Mouse (Mus musculus) lung, postnatal 0 days (tissue): Measurements from ENCODE around the gene Pld5. TPM values are rescaled to one million over a fixed set of nuclear protein-coding genes. Genes with fewer than 3 reads are reported as not detected.
"Not testable (repeated sequence)": the region's sequence is repeated elsewhere in the genome, so short reads cannot be mapped to it uniquely, and the experiment has no call there.

Experiments used
- ATAC-seq: fragments of 200-750 bp; cut with Nextera tagmentation; 2 replicates; pipeline ENCODE4 v1.8.0; 2017; ENCODE audit warnings: moderate library complexity
- DNase-seq: peaks from one replicate; pipeline ENCODE4 v3.0.0-alpha.2; 2016; ENCODE audit warnings: low spot score
- H3K27ac ChIP-seq: fragments of 300-500 bp; sonication (generic); 2 replicates; pipeline ENCODE4 v1.5.1; 2014; ENCODE audit warnings: antibody characterized with exemption, mild to moderate bottlenecking, low read length, mixed read lengths
- H3K27me3 ChIP-seq: fragments of 300-500 bp; sonication (generic); replicated peaks from 2 replicates; pipeline ENCODE4 v1.6.1; 2014; ENCODE audit warnings: low read length, mixed read lengths; ENCODE audit not compliant: insufficient read depth
- H3K36me3 ChIP-seq: fragments of 300-500 bp; sonication (generic); 2 replicates; pipeline ENCODE4 v1.6.1; 2014; ENCODE audit warnings: low read length, mixed read lengths; ENCODE audit not compliant: insufficient read depth
- H3K4me1 ChIP-seq: fragments of 300-500 bp; sonication (generic); 2 replicates; pipeline ENCODE4 v1.6.1; 2014; ENCODE audit warnings: antibody characterized with exemption, low read depth, low read length, mixed read lengths; ENCODE audit not compliant: insufficient read depth
- H3K4me2 ChIP-seq: fragments of 300-500 bp; sonication (generic); replicated peaks from 2 replicates; pipeline ENCODE4 v1.6.1; 2014; ENCODE audit warnings: low read depth, mild to moderate bottlenecking, low read length, moderate library complexity, mixed read lengths
- H3K4me3 ChIP-seq: fragments of 300-500 bp; sonication (generic); 2 replicates; pipeline ENCODE4 v1.5.1; 2014; ENCODE audit warnings: low read depth, low read length
- H3K9ac ChIP-seq: fragments of 300-500 bp; sonication (generic); replicated peaks from 2 replicates; pipeline ENCODE4 v1.6.1; 2014; ENCODE audit warnings: low read depth, mild to moderate bottlenecking
- H3K9me3 ChIP-seq: fragments of 300-500 bp; sonication (generic); 2 replicates; pipeline ENCODE4 v1.6.1; 2016; ENCODE audit warnings: low read length, mixed read lengths
- CTCF ChIP-seq: IDR thresholded peaks from 2 replicates; pipeline ENCODE4 v1.5.1; 2016; ENCODE audit warnings: antibody characterized with exemption, mild to moderate bottlenecking
- EP300 ChIP-seq: IDR thresholded peaks from 2 replicates; pipeline ENCODE4 v1.6.1; 2016; ENCODE audit warnings: antibody characterized with exemption, mild to moderate bottlenecking, control low read depth
- WGBS: fragments of 180-500 bp; shearing (Covaris S2); extraction: QIAGEN DNeasy Blood & Tissue Kit; methylation state at CpG from one replicate; pipeline ENCODE4 v1.1.7; 2014; 5-methylcytosine and 5-hydroxymethylcytosine counted together
- polyA plus RNA-seq: library from polyadenylated mRNA; unstranded; fragments of >200 nt; fragmentation: Nextera tagmentation; extraction: Ambion mirVana; gene quantifications from 2 replicates; pipeline ENCODE4 v1.2.1, GENCODE M21; 2015

The Pld5 gene
- polyA plus RNA-seq, 1 experiment from 2014 or later = 0.26 TPM

- Histone ChIP-seq H3K36me3 (no peaks in the 10 kb centered on the region), H3K4me3 (no peak overlapping the region), H3K4me1 (no peaks in the 10 kb centered on the region), H3K9ac (no peak overlapping the region), H3K9me3 (no peaks in the 10 kb centered on the region), H3K27ac (no peak overlapping the region), H3K27me3 (no peaks in the 10 kb centered on the region), H3K4me2 (no peak overlapping the region)
- TF ChIP-seq CTCF (no peak), EP300 (no peak)
- no peak for DNase-seq
- no peak for ATAC-seq
- 64% methylated on average over 7 of the region's 7 CpGs for WGBS
Measured at GRCm38 (mm10) chr1:175997076-175997651, 277.9 kb downstream of the Pld5 start.

GRCm38 (mm10) chr1:175988912-175989311, 286.2 kb downstream of the Pld5 start:
- Histone ChIP-seq H3K4me2 (no peak overlapping the region), H3K27ac (no peak overlapping the region), H3K9me3 (no peaks in the 10 kb centered on the region), H3K4me3 (no peak overlapping the region), H3K9ac (no peak overlapping the region), H3K36me3 (no peaks in the 10 kb centered on the region), H3K27me3 (no peaks in the 10 kb centered on the region), H3K4me1 (no peaks in the 10 kb centered on the region)
- TF ChIP-seq EP300 (peak; percentile 83), CTCF (no peak)
- DNase-seq (peak; percentile 62), ATAC-seq (peak; percentile 94)
- WGBS = 50% methylated on average over 4 of the region's 4 CpGs

DNA sequence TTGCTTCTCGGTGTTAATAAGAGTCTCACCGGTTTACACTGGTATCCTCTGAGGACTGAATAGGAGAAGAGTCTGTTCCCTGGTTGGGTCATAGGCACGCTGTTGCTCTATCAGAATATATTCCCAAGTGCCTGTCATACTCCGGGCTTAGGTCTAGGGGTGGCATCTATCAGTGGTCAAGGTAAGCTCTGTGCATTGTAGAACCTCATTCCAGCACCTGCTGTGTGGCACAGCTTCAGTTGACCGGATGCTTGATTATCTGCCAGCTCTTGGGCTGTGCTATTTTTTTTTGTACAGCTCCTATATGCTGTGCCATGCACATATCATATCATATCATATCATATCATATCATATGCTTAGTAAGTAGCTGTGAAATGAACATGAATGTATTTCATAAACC, 286.7 kb downstream of the Pld5 start:
- Histone ChIP-seq H3K4me2 (no peak overlapping the region), H3K9me3 (no peaks in the 10 kb centered on the region), H3K36me3 (no peaks in the 10 kb centered on the region), H3K4me3 (no peak overlapping the region), H3K4me1 (no peaks in the 10 kb centered on the region), H3K27me3 (no peaks in the 10 kb centered on the region), H3K9ac (no peak overlapping the region), H3K27ac (no peak overlapping the region)
- 77% methylated on average over 5 of the region's 5 CpGs for WGBS
- DNase-seq = no peak
- no peak for TF ChIP-seq CTCF
- no peak for TF ChIP-seq EP300
- ATAC-seq = no peak; the same call in 1 of the 2 replicates

GRCm38 (mm10) chr1:175979014-175979413, 296.1 kb downstream of the Pld5 start, which contains the start of gene Rbm8a2:
Rbm8a2 (minus strand) TSS chr1:175979114.
- WGBS = 91% methylated on average over 7 of the region's 7 CpGs
- not testable (repeated sequence) for H3K27me3 ChIP-seq, H3K36me3 ChIP-seq, H3K4me2 ChIP-seq, H3K27ac ChIP-seq, H3K4me1 ChIP-seq, ATAC-seq, H3K4me3 ChIP-seq, H3K9ac ChIP-seq, DNase-seq, H3K9me3 ChIP-seq

DNA sequence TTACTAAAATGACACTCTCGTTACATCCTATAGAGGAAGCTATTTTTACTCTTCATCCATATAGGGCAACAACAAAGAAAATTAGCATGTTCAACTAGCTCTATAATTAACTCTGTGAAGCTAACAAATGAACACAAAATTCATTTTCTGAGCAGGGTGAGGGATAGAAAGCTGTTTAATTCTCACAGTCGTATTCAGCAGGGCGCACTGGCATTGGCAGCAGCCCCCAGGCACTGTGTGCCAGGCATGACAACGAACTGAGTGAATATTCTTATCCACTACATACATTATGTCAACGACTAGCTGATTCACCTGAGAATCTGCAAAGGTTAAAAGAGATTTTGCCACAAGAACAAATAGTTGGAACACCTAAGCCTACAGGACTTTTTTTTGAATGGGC, 304.4 kb downstream of the Pld5 start:
- Histone ChIP-seq H3K4me1 (no peaks in the 10 kb centered on the region), H3K4me3 (no peak overlapping the region), H3K9me3 (no peaks in the 10 kb centered on the region), H3K4me2 (no peak overlapping the region), H3K36me3 (no peaks in the 10 kb centered on the region), H3K9ac (no peak overlapping the region), H3K27ac (no peak overlapping the region), H3K27me3 (no peaks in the 10 kb centered on the region)
- WGBS = 82% methylated on average over 5 of the region's 5 CpGs
- DNase-seq (no peak), ATAC-seq (no peak)
- TF ChIP-seq EP300 (no peak), CTCF (no peak)

- DNase-seq (no peak), ATAC-seq (no peak)
- no peaks in the 10 kb centered on the region for H3K9me3 ChIP-seq
- H3K4me1 ChIP-seq = no peaks in the 10 kb centered on the region
- H3K27ac ChIP-seq = no peak overlapping the region
- H3K36me3 ChIP-seq = no peaks in the 10 kb centered on the region
- H3K4me2 ChIP-seq = no peak overlapping the region
- TF ChIP-seq EP300 = no peak
- no peak for TF ChIP-seq CTCF
- H3K27me3 ChIP-seq = no peaks in the 10 kb centered on the region
- WGBS = 90% methylated on average over 4 of the region's 5 CpGs
- H3K9ac ChIP-seq = no peak overlapping the region
- H3K4me3 ChIP-seq = no peak overlapping the region
Measured at GRCm38 (mm10) chr1:175967004-175967745, 307.9 kb downstream of the Pld5 start.
